In genomic region chr9:112811946-112812345, GRCm38 (mm10) we compare ENCODE assay signal across 14 mouse cellular contexts.
DNase-seq lines count a peak whose midpoint lies in the region; ATAC-seq and TF ChIP-seq lines count a peak whose summit lies in the region.
"Had no signal": no experiment of that assay in that cellular context is flagged by ENCODE, and none has a peak within 500 bp of the region (broad histone marks: within the 10 kb centered on the region; RNA-seq: fewer than 3 reads in every experiment).

No protein-coding gene starts in this region.

- no peaks in the 10 kb centered on the region for H3K36me3 ChIP-seq in kidney, postnatal 0 days (ENCODE audit: insufficient read depth, low read length)
- H3K36me3 ChIP-seq: intestine, embryonic 15.5 days; limb, embryonic 15.5 days had no signal

- H3K4me2 ChIP-seq in kidney, postnatal 0 days (ENCODE audit: low read length): no peak overlapping the region
- H3K4me2 ChIP-seq: intestine, embryonic 15.5 days; limb, embryonic 15.5 days had no signal

- no peak for ATAC-seq in cerebellum, adult (ENCODE audit: insufficient number of reproducible peaks, low FRiP score, low TSS enrichment)
- no peak for ATAC-seq in kidney, postnatal 0 days (replicated peaks; ENCODE audit: low FRiP score, low read depth)
- ATAC-seq: forebrain, embryonic 14.5 days; intestine, embryonic 15.5 days; Patski had no signal

- H3K4me1 ChIP-seq in cerebellum, adult 2 months (ENCODE audit: control insufficient read depth, insufficient read depth, low read length): no peaks in the 10 kb centered on the region
- H3K4me1 ChIP-seq in kidney, postnatal 0 days (replicated peaks; ENCODE audit: insufficient read depth, low read length): no peaks in the 10 kb centered on the region
- H3K4me1 ChIP-seq: intestine, embryonic 15.5 days; limb, embryonic 15.5 days had no signal

- H3K9ac ChIP-seq in kidney, postnatal 0 days (ENCODE audit: low read depth, low read length): no peak overlapping the region
- H3K9ac ChIP-seq: intestine, embryonic 15.5 days; limb, embryonic 15.5 days had no signal

- H3K27me3 ChIP-seq in cerebellum, adult 2 months (ENCODE audit: control insufficient read depth, insufficient read depth, low read length): no peaks in the 10 kb centered on the region
- H3K27me3 ChIP-seq in kidney, postnatal 0 days (ENCODE audit: insufficient read depth, low read length): no peaks in the 10 kb centered on the region
- H3K27me3 ChIP-seq: intestine, embryonic 15.5 days; limb, embryonic 15.5 days; Patski had no signal

- 63% methylated on average over 1 of the region's 1 CpGs for WGBS in cerebellum, adult 2 months
- 43% methylated on average over 1 of the region's 1 CpGs for WGBS in kidney, postnatal 0 days

- H3K27ac ChIP-seq in cerebellum, adult 2 months (ENCODE audit: insufficient read depth, low read length): no peak overlapping the region
- H3K27ac ChIP-seq in kidney, postnatal 0 days: no peak overlapping the region
- H3K27ac ChIP-seq: intestine, embryonic 15.5 days; limb, embryonic 15.5 days had no signal

- no peaks in the 10 kb centered on the region for H3K9me3 ChIP-seq in kidney, postnatal 0 days (replicated peaks; ENCODE audit: low read length)
- H3K9me3 ChIP-seq: intestine, embryonic 15.5 days; limb, embryonic 15.5 days had no signal

- no peak overlapping the region for H3K4me3 ChIP-seq in cerebellum, adult 2 months (replicated peaks; ENCODE audit: insufficient read depth, low read depth, low read length)
- no peak overlapping the region for H3K4me3 ChIP-seq in kidney, postnatal 0 days (replicated peaks; ENCODE audit: low read depth, low read length)
- H3K4me3 ChIP-seq: intestine, embryonic 15.5 days; limb, embryonic 15.5 days had no signal

- TF ChIP-seq CTCF in cerebellum, adult 2 months (IDR thresholded peaks at IDR 0.05; ENCODE audit: borderline replicate concordance, insufficient read depth, low read depth, low read length): peak; percentile 51; the same call in 1 of the 2 replicates
- peak; percentile 50 for TF ChIP-seq CTCF in kidney, postnatal 0 days (IDR thresholded peaks at IDR 0.05; ENCODE audit: low read depth)
- peak; percentile 39; the same call in 1 of the 2 replicates for TF ChIP-seq CTCF in brain, embryonic 14.5 days (IDR thresholded peaks at IDR 0.05; ENCODE audit: borderline replicate concordance, extremely low read depth, insufficient read depth, insufficient read length)

- no peak for TF ChIP-seq POLR2A in cerebellum, adult 2 months (IDR thresholded peaks at IDR 0.05; ENCODE audit: borderline replicate concordance, insufficient read depth, low read length)
- no peak for TF ChIP-seq POLR2A in brain, embryonic 14.5 days (IDR thresholded peaks at IDR 0.05; ENCODE audit: borderline replicate concordance, extremely low read depth, insufficient read depth, insufficient read length, poor library complexity, severe bottlenecking)

- DNase-seq in cerebellum, adult 2 months: no peak
- DNase-seq in kidney, postnatal 0 days (ENCODE audit: low spot score): no peak
- DNase-seq in kidney, postnatal 14 days: no peak
- DNase-seq in 416B (ENCODE audit: low read depth): peak; percentile 4
- no peak for DNase-seq in brain, embryonic 14.5 days (ENCODE audit: low read depth)
- no peak for DNase-seq in layer of hippocampus, adult 8-10 months (ENCODE audit: low spot score in 2 of 2)
- DNase-seq in spleen, adult 12 weeks (ENCODE audit: low spot score): no peak
- DNase-seq: adrenal gland, postnatal 14 days; cerebellum, adult 11 months had no signal
